Mouse (Mus musculus): ENCODE data around the gene Fstl4.

GRCm38 (mm10) chr11:53097870-53098269, 333.4 kb downstream of the Fstl4 start:
- TF ChIP-seq TCF12 (IDR thresholded peaks at IDR 0.05; ENCODE audit: low read depth, low read length) (no peak), CTCF (IDR thresholded peaks at IDR 0.05 in 2 of 3, conservative IDR thresholded peaks at IDR 0.05 in 1 of 3; ENCODE audit: control insufficient read depth in 1 of 3, insufficient read depth in 1 of 3, low read depth in 2 of 3, low read length in 3 of 3, poor library complexity in 1 of 3, severe bottlenecking in 1 of 3) (no peak), BHLHE40 (IDR thresholded peaks at IDR 0.05; ENCODE audit: borderline replicate concordance, low read depth, low read length) (no peak)

Data from MEL (cell line).